Mouse (Mus musculus): Measurements from ENCODE around the gene Cdc7. TPM values are rescaled to one million over a fixed set of nuclear protein-coding genes. Genes with fewer than 3 reads are reported as not detected.
A peak's percentile ranks its signal among the peaks of the same experiment; 100 is the strongest.
"Not testable (repeated sequence)": the region's sequence is repeated elsewhere in the genome, so short reads cannot be mapped to it uniquely, and the experiment has no call there.

Cdc7 gene
- total RNA-seq (2015) (19.6 and 21.5 TPM in 2 replicates), total RNA-seq (2017) (20.5 and 22.7 TPM in 2 replicates)

- peak; percentile 79 for ATAC-seq (ENCODE audit: poor library complexity, severe bottlenecking)
These were observed at the start of gene Cdc7 for GRCm38 (mm10) chr5:106963584-106964512. TSS of gene Cdc7 (plus strand) at chr5:106964322.

- no peak for ATAC-seq (ENCODE audit: poor library complexity, severe bottlenecking)
These were observed 44.8 kb upstream of the Cdc7 start for GRCm38 (mm10) chr5:106919315-106919714.

GRCm38 (mm10) chr5:106925488-106926368 lies 38.4 kb upstream of the Cdc7 start, which contains the start of gene Hfm1:
TSS of gene Hfm1 (minus strand) at chr5:106926321.
- peak; percentile 52 for ATAC-seq (ENCODE audit: poor library complexity, severe bottlenecking)

- no peak for ATAC-seq (ENCODE audit: poor library complexity, severe bottlenecking)
These were observed 37.8 kb upstream of the Cdc7 start for GRCm38 (mm10) chr5:106926369-106926686.

- ATAC-seq (ENCODE audit: poor library complexity, severe bottlenecking), result no peak
These were observed 36.1 kb upstream of the Cdc7 start for GRCm38 (mm10) chr5:106927996-106928395.

- no peak for ATAC-seq (ENCODE audit: poor library complexity, severe bottlenecking)
These were observed 17.8 kb upstream of the Cdc7 start for GRCm38 (mm10) chr5:106946342-106946741.

GRCm38 (mm10) chr5:106948683-106949082 lies 15.4 kb upstream of the Cdc7 start:
- ATAC-seq (ENCODE audit: poor library complexity, severe bottlenecking), result no peak

- ATAC-seq (ENCODE audit: poor library complexity, severe bottlenecking), result no peak
These were observed 7.7 kb upstream of the Cdc7 start for GRCm38 (mm10) chr5:106956467-106956866.

GRCm38 (mm10) chr5:106959031-106959430 lies 5.1 kb upstream of the Cdc7 start:
- no peak for ATAC-seq (ENCODE audit: poor library complexity, severe bottlenecking)

- no peak for ATAC-seq (ENCODE audit: poor library complexity, severe bottlenecking)
These were observed 3.7 kb upstream of the Cdc7 start for GRCm38 (mm10) chr5:106960451-106960850.

GRCm38 (mm10) chr5:106964513-106965014 lies 442 bp downstream of the Cdc7 start:
- ATAC-seq (ENCODE audit: poor library complexity, severe bottlenecking), result peak; percentile 82

- ATAC-seq (ENCODE audit: poor library complexity, severe bottlenecking), result no peak
These were observed 2.3 kb downstream of the Cdc7 start for GRCm38 (mm10) chr5:106966443-106966842.

GRCm38 (mm10) chr5:106967578-106967977 lies 3.5 kb downstream of the Cdc7 start:
- peak; percentile 14; the same call in 1 of the 2 replicates for ATAC-seq (ENCODE audit: poor library complexity, severe bottlenecking)

- no peak for ATAC-seq (ENCODE audit: poor library complexity, severe bottlenecking)
These were observed 9.8 kb downstream of the Cdc7 start for GRCm38 (mm10) chr5:106973883-106974282.

- no peak for ATAC-seq (ENCODE audit: poor library complexity, severe bottlenecking)
These were observed 15.0 kb downstream of the Cdc7 start for GRCm38 (mm10) chr5:106979156-106979555.

- no peak for ATAC-seq (ENCODE audit: poor library complexity, severe bottlenecking)
These were observed 18.3 kb downstream of the Cdc7 start for GRCm38 (mm10) chr5:106982298-106982952.

- not testable (repeated sequence) for ATAC-seq (ENCODE audit: poor library complexity, severe bottlenecking)
These were observed 20.8 kb downstream of the Cdc7 start for GRCm38 (mm10) chr5:106984934-106985333.

- ATAC-seq (ENCODE audit: poor library complexity, severe bottlenecking), result no peak
These were observed 21.5 kb downstream of the Cdc7 start for GRCm38 (mm10) chr5:106985594-106985993.

GRCm38 (mm10) chr5:106989181-106989580 lies 25.1 kb downstream of the Cdc7 start:
- ATAC-seq (ENCODE audit: poor library complexity, severe bottlenecking), result no peak

- ATAC-seq (ENCODE audit: poor library complexity, severe bottlenecking), result no peak
These were observed 25.7 kb downstream of the Cdc7 start for GRCm38 (mm10) chr5:106989786-106990185.
